Mouse (Mus musculus): Measurements from ENCODE around the gene Txndc8.

DNA sequence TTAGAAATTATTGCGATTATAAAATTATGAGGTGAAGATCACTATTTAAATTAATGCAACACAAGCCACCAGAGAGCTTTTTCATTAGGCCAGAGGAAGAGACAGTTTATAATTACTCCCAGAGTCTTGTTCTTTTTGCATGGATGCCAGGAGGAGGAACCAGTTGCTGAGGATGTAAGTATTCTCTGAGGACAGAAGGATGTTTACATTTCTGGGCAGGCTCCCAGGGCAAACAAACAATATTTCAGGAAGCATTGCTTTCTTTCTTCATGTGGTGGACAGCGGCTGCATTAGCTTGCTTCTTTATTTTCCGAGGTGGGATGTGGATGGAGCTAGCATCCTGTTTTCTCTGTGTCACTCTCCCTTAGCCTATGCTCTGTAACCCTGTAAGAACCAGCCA, 41.7 kb downstream of the Txndc8 start:
- TF ChIP-seq POLR2A (IDR thresholded peaks at IDR 0.05; ENCODE audit: borderline replicate concordance, extremely low read depth, insufficient read depth, insufficient read length, poor library complexity, severe bottlenecking) (no peak), CTCF (IDR thresholded peaks at IDR 0.05; ENCODE audit: borderline replicate concordance, extremely low read depth, insufficient read depth, insufficient read length) (no peak)
